Mouse (Mus musculus): ENCODE results near the gene Gm37240. TPM values are rescaled to one million over a fixed set of nuclear protein-coding genes. Genes with fewer than 3 reads are reported as not detected.
A peak's percentile ranks its signal among the peaks of the same experiment; 100 is the strongest.

Gm37240 gene
- polyA plus RNA-seq, 1 experiment, result 0.53 TPM

DNA sequence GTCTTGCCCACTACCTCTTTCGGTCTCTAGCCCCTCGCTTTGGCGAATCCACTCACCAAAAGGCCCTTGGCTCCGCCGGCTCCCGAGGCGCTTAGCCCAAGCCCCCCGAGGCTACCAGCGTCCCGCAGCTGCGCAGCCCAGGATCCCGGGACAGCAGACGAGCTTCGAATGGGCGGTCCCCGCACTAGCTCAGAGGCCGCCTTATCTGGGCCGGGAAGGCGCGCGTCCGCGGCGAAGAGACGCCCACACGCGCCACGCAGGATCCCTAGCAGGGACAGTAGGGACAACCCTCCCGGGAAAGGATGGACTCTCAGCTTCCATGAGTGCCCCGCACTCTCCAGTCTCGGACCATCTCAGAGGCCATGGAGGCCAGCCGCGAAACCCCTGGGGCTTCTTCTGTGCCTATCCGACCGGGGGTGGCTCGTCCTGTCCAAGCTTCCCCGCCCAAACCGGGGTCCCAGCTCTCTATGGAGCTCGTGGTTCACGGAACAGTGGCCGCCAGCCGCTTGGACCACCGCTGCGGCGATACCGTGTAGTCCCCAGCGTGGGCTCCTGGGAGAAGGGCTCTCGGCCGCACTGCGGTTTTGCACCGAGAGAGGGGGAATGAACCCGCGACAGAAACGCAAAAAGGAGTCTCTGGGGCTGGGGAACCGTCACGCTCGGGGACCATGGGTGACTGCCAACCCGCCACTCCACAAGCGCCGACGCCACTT lies 1407.9 kb downstream of the Gm37240 start:
- DNase-seq (ENCODE audit: low read depth), result peak; percentile 56
- TF ChIP-seq CTCF (IDR thresholded peaks at IDR 0.05; ENCODE audit: borderline replicate concordance, extremely low read depth, insufficient read depth, insufficient read length) (no peak), POLR2A (IDR thresholded peaks at IDR 0.05; ENCODE audit: borderline replicate concordance, extremely low read depth, insufficient read depth, insufficient read length, poor library complexity, severe bottlenecking) (no peak)

DNA sequence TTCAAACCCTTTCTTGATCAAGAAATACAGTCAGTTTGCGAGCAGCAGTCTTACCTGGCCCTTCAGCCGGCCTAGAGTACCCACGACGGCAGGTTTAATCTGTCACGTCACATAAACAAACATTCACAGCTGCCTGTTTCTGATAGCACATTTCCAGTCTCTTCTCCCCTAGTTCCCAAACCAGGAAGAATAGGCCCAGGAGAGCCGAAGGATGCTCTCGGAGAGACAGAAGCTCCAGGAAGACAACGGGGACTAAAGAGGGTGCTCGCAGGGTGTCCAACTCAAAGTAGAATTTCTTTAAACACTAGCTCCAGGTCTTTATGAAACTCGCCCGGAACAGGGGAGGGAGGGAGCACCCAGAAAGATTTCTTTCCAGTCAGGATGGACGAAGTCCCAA lies 1408.4 kb downstream of the Gm37240 start:
- DNase-seq (ENCODE audit: low read depth), result no peak
- TF ChIP-seq CTCF (IDR thresholded peaks at IDR 0.05; ENCODE audit: borderline replicate concordance, extremely low read depth, insufficient read depth, insufficient read length), result no peak
- TF ChIP-seq POLR2A (IDR thresholded peaks at IDR 0.05; ENCODE audit: borderline replicate concordance, extremely low read depth, insufficient read depth, insufficient read length, poor library complexity, severe bottlenecking), result no peak

- DNase-seq (ENCODE audit: low read depth), result no peak
- TF ChIP-seq CTCF (IDR thresholded peaks at IDR 0.05; ENCODE audit: borderline replicate concordance, extremely low read depth, insufficient read depth, insufficient read length) (no peak), POLR2A (IDR thresholded peaks at IDR 0.05; ENCODE audit: borderline replicate concordance, extremely low read depth, insufficient read depth, insufficient read length, poor library complexity, severe bottlenecking) (no peak)
These were observed 1409.1 kb downstream of the Gm37240 start for GRCm38 (mm10) chr3:84478195-84478594.

GRCm38 (mm10) chr3:84477498-84477897 lies 1409.8 kb downstream of the Gm37240 start:
- no peak for DNase-seq (ENCODE audit: low read depth)

GRCm38 (mm10) chr3:84474981-84475775 lies 1412.1 kb downstream of the Gm37240 start:
- TF ChIP-seq POLR2A (IDR thresholded peaks at IDR 0.05; ENCODE audit: borderline replicate concordance, extremely low read depth, insufficient read depth, insufficient read length, poor library complexity, severe bottlenecking), result no peak
- TF ChIP-seq CTCF (IDR thresholded peaks at IDR 0.05; ENCODE audit: borderline replicate concordance, extremely low read depth, insufficient read depth, insufficient read length), result no peak
- no peak for DNase-seq (ENCODE audit: low read depth)

More at GRCm38 (mm10) chr3:84477498-84477897, 1409.8 kb downstream of the Gm37240 start:
- TF ChIP-seq POLR2A (IDR thresholded peaks at IDR 0.05; ENCODE audit: borderline replicate concordance, extremely low read depth, insufficient read depth, insufficient read length, poor library complexity, severe bottlenecking) (no peak), CTCF (IDR thresholded peaks at IDR 0.05; ENCODE audit: borderline replicate concordance, extremely low read depth, insufficient read depth, insufficient read length) (no peak)

- no peak for TF ChIP-seq POLR2A (IDR thresholded peaks at IDR 0.05; ENCODE audit: borderline replicate concordance, extremely low read depth, insufficient read depth, insufficient read length, poor library complexity, severe bottlenecking)
- TF ChIP-seq CTCF (IDR thresholded peaks at IDR 0.05; ENCODE audit: borderline replicate concordance, extremely low read depth, insufficient read depth, insufficient read length), result no peak
- DNase-seq (ENCODE audit: low read depth), result no peak
These were observed 1412.9 kb downstream of the Gm37240 start for GRCm38 (mm10) chr3:84474398-84474797.

GRCm38 (mm10) chr3:84472955-84473354 lies 1414.4 kb downstream of the Gm37240 start:
- no peak for DNase-seq (ENCODE audit: low read depth)
- TF ChIP-seq CTCF (IDR thresholded peaks at IDR 0.05; ENCODE audit: borderline replicate concordance, extremely low read depth, insufficient read depth, insufficient read length), result no peak
- no peak for TF ChIP-seq POLR2A (IDR thresholded peaks at IDR 0.05; ENCODE audit: borderline replicate concordance, extremely low read depth, insufficient read depth, insufficient read length, poor library complexity, severe bottlenecking)

DNA sequence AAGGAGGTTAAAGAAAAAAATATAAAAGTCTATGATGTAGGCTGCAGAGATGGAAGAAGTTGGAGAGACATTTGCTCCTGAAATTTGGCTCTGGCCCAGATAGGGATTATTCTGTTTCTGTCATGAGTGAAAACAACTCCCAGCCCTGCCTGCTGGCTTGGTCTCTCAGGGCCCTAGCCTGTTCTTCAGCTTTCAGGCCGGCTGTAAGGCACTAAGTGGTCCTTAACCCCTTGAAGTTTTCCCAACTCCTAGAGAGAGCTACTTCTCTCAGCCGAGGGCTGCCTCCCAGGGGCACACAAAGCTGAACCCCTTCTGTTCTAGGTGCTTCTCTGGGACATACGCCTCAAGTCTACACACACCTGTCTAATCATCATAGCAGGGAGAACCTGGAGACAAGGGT lies 1414.8 kb downstream of the Gm37240 start:
- no peak for TF ChIP-seq POLR2A (IDR thresholded peaks at IDR 0.05; ENCODE audit: borderline replicate concordance, extremely low read depth, insufficient read depth, insufficient read length, poor library complexity, severe bottlenecking)
- no peak for TF ChIP-seq CTCF (IDR thresholded peaks at IDR 0.05; ENCODE audit: borderline replicate concordance, extremely low read depth, insufficient read depth, insufficient read length)
- no peak for DNase-seq (ENCODE audit: low read depth)

- TF ChIP-seq CTCF (IDR thresholded peaks at IDR 0.05; ENCODE audit: borderline replicate concordance, extremely low read depth, insufficient read depth, insufficient read length) (no peak), POLR2A (IDR thresholded peaks at IDR 0.05; ENCODE audit: borderline replicate concordance, extremely low read depth, insufficient read depth, insufficient read length, poor library complexity, severe bottlenecking) (no peak)
- DNase-seq (ENCODE audit: low read depth), result no peak
These were observed 1416.2 kb downstream of the Gm37240 start for GRCm38 (mm10) chr3:84471146-84471545.

DNA sequence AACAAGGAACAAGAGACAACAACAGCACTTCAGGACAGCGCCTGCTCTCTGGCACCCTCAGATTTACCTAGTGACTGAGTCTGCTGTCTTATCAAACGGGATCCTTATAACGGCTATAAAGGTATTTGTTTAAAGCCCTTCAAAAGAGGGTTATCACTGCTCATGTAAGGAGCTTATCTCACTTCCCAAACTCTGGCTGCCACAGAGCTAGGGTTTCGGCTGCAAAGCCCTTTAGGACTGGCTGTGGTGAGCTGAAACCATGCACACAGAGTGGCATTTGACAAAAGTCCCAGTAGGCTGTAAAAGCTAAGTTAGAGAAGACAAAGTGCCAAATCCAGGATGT lies 1419.2 kb downstream of the Gm37240 start:
- no peak for TF ChIP-seq CTCF (IDR thresholded peaks at IDR 0.05; ENCODE audit: borderline replicate concordance, extremely low read depth, insufficient read depth, insufficient read length)
- TF ChIP-seq POLR2A (IDR thresholded peaks at IDR 0.05; ENCODE audit: borderline replicate concordance, extremely low read depth, insufficient read depth, insufficient read length, poor library complexity, severe bottlenecking), result no peak
- no peak for DNase-seq (ENCODE audit: low read depth)

GRCm38 (mm10) chr3:84467419-84468110 lies 1419.8 kb downstream of the Gm37240 start:
- no peak for DNase-seq (ENCODE audit: low read depth)
- no peak for TF ChIP-seq POLR2A (IDR thresholded peaks at IDR 0.05; ENCODE audit: borderline replicate concordance, extremely low read depth, insufficient read depth, insufficient read length, poor library complexity, severe bottlenecking)
- no peak for TF ChIP-seq CTCF (IDR thresholded peaks at IDR 0.05; ENCODE audit: borderline replicate concordance, extremely low read depth, insufficient read depth, insufficient read length)
